Mouse (Mus musculus) megakaryocyte, embryonic 14.5 days (primary cell): ENCODE measurements around the gene Slco2a1.

Experiments
- FLI1 ChIP-seq: IDR thresholded peaks from 2 replicates; pipeline ENCODE4 v1.6.1; 2012; ENCODE audit warnings: low read length, inconsistent platforms, mixed read lengths
- GATA1 ChIP-seq: IDR thresholded peaks from 3 replicates; pipeline ENCODE4 v1.6.1; 2012; ENCODE audit warnings: mixed read lengths, low read length, inconsistent platforms, borderline replicate concordance

DNA sequence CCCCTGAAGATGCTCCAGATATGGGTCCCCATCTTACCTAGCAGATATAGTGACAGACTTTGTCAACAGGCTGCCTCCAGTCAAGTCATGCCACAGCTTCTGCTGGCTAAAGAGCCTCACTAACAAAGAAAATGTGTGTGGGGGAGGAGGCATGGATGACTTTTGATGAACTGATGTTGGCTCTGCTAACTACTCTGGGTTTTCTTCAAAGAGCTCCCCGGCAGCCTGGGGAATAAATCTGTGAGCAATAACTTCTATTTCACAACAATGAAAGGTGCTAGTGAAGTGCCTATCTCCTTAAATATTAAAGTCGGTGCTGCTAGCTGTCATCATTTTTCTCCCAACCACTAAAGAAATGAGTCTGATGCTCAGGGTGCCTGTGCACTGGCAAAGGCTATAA, 72.0 kb downstream of the Slco2a1 start:
- TF ChIP-seq GATA1 (no peak), FLI1 (no peak)
